In the genomic region with DNA sequence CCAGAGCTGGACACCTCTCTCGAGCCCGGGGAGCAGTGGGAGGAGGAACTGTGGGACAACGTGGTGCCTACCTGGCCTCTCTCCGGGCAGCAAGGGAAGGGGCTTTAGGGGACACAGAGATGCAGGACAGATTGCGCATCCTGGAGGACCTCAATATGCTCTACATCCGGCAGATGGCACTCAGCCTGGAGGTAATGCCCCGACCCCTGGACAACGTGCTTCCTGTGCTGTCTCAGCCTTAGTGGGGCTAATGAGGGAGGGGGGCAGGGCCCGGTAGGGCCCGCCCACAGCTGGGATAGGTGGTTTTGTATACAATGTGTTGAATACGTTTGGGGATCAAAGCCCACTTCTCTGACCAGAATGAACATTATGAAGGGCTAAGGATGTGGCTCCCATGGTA, we compare ENCODE assay signal across 8 mouse cellular contexts. TPM values are rescaled to one million over a fixed set of nuclear protein-coding genes. Genes with fewer than 3 reads are reported as not detected.
DNase-seq lines count a peak whose midpoint lies in the region; ATAC-seq lines count a peak whose summit lies in the region.

No protein-coding gene starts in this region.

- no peaks in the 10 kb centered on the region; the same call in 1 of the 2 replicates for H3K36me3 ChIP-seq in lung, embryonic 16.5 days (ENCODE audit: control insufficient read depth, insufficient read depth, low read length)
- no peaks in the 10 kb centered on the region for H3K36me3 ChIP-seq in embryonic facial prominence, embryonic 14.5 days (ENCODE audit: control insufficient read depth, insufficient read depth, low read length)
- H3K36me3 ChIP-seq in intestine, embryonic 14.5 days (ENCODE audit: control insufficient read depth, insufficient read depth, low read length), result no peaks in the 10 kb centered on the region

- ATAC-seq in lung, embryonic 16.5 days (ENCODE audit: low read depth), result peak; percentile 19; the same call in 1 of the 2 replicates
- peak; percentile 32 for ATAC-seq in embryonic facial prominence, embryonic 14.5 days (ENCODE audit: low read depth)
- ATAC-seq in intestine, embryonic 14.5 days (replicated peaks; ENCODE audit: low FRiP score, low TSS enrichment, low read depth), result peak; percentile 34; the same call in 1 of the 2 replicates
- ATAC-seq in megakaryocyte progenitor cell, adult 5-6 weeks (replicated peaks; ENCODE audit: poor library complexity), result peak; percentile 43
- ATAC-seq in inflammation-experienced regulatory T-cells, adult 6 months, result no peak

- under 1% methylated on average over 11 of the region's 11 CpGs for WGBS in lung, embryonic 16.5 days
- 2% methylated on average over 11 of the region's 11 CpGs for WGBS in embryonic facial prominence, embryonic 14.5 days
- WGBS in intestine, embryonic 14.5 days, result 0% methylated on average over 11 of the region's 11 CpGs

- peaks cover 39% of the 10 kb centered on the region for H3K4me1 ChIP-seq in lung, embryonic 16.5 days (replicated peaks; ENCODE audit: control insufficient read depth, insufficient read depth, low read length)
- H3K4me1 ChIP-seq in embryonic facial prominence, embryonic 14.5 days (ENCODE audit: control insufficient read depth, insufficient read depth, low read length), result peaks cover 48% of the 10 kb centered on the region
- peaks cover 43% of the 10 kb centered on the region for H3K4me1 ChIP-seq in intestine, embryonic 14.5 days (replicated peaks; ENCODE audit: control insufficient read depth, insufficient read depth, low read length)

- H3K27ac ChIP-seq in lung, embryonic 16.5 days (ENCODE audit: low read length), result peak overlapping the region; percentile 100
- H3K27ac ChIP-seq in embryonic facial prominence, embryonic 14.5 days (replicated peaks; ENCODE audit: low read depth, low read length), result peak overlapping the region; percentile 97
- H3K27ac ChIP-seq in intestine, embryonic 14.5 days (ENCODE audit: low read depth), result peak overlapping the region; percentile 100

- peak overlapping the region; percentile 85 for H3K4me2 ChIP-seq in lung, embryonic 16.5 days (ENCODE audit: low read depth, low read length)
- peak overlapping the region; percentile 62 for H3K4me2 ChIP-seq in embryonic facial prominence, embryonic 14.5 days (ENCODE audit: low read depth, low read length)
- peak overlapping the region; percentile 80 for H3K4me2 ChIP-seq in intestine, embryonic 14.5 days (ENCODE audit: low read length)

- peak overlapping the region; percentile 89 for H3K9ac ChIP-seq in lung, embryonic 16.5 days (ENCODE audit: low read length)
- peak overlapping the region; percentile 74 for H3K9ac ChIP-seq in embryonic facial prominence, embryonic 14.5 days (ENCODE audit: low read depth, low read length)
- H3K9ac ChIP-seq in intestine, embryonic 14.5 days (ENCODE audit: low read length), result peak overlapping the region; percentile 93

- peak overlapping the region; percentile 63 for H3K4me3 ChIP-seq in lung, embryonic 16.5 days (ENCODE audit: low read length)
- H3K4me3 ChIP-seq in embryonic facial prominence, embryonic 14.5 days (ENCODE audit: low read depth, low read length), result peak overlapping the region; percentile 45
- peak overlapping the region; percentile 64 for H3K4me3 ChIP-seq in intestine, embryonic 14.5 days (ENCODE audit: low read depth, low read length)

- no peaks in the 10 kb centered on the region for H3K9me3 ChIP-seq in lung, embryonic 16.5 days (ENCODE audit: control insufficient read depth, low read length)
- H3K9me3 ChIP-seq in embryonic facial prominence, embryonic 14.5 days (ENCODE audit: control insufficient read depth, low read length), result no peaks in the 10 kb centered on the region
- H3K9me3 ChIP-seq in intestine, embryonic 14.5 days (ENCODE audit: control insufficient read depth, low read length), result no peaks in the 10 kb centered on the region

- no peak for DNase-seq in lung, postnatal 36 days
- peak; percentile 81 for DNase-seq in embryonic facial prominence, embryonic 14.5 days (ENCODE audit: low spot score)
- no peak for DNase-seq in intestine, embryonic 14.5 days (ENCODE audit: low spot score)
- no peak for DNase-seq in cerebellum, postnatal 4 days (ENCODE audit: low spot score in 2 of 2)
- DNase-seq in gastrocnemius, adult 18-20 months (ENCODE audit: low spot score), result no peak

- H3K27me3 ChIP-seq in lung, embryonic 16.5 days (ENCODE audit: control insufficient read depth, insufficient read depth, low read depth, low read length), result no peaks in the 10 kb centered on the region
- H3K27me3 ChIP-seq in embryonic facial prominence, embryonic 14.5 days (replicated peaks; ENCODE audit: control insufficient read depth, insufficient read depth, low read length), result no peaks in the 10 kb centered on the region
- no peaks in the 10 kb centered on the region for H3K27me3 ChIP-seq in intestine, embryonic 14.5 days (replicated peaks; ENCODE audit: control insufficient read depth, insufficient read depth, low read length)

RNA-seq across cellular contexts. Expression of gene Rtkn, which starts 2.8 kb away (rescaled TPM):
- 44.4 and 47.5 TPM in 2 replicates for polyA plus RNA-seq in lung, embryonic 16.5 days (2015; fragmentation: Nextera tagmentation; extraction: Ambion mirVana)
- polyA plus RNA-seq in embryonic facial prominence, embryonic 14.5 days (2014; fragmentation: Nextera tagmentation; extraction: Ambion mirVana), result 25.8 and 30.4 TPM in 2 replicates
- 16.9 and 17.6 TPM in 2 replicates for polyA plus RNA-seq in intestine, embryonic 14.5 days (2014; fragmentation: Nextera tagmentation; extraction: Ambion mirVana)
- total RNA-seq in megakaryocyte progenitor cell, adult 5-6 weeks (2015), result 1.9 and 2.4 TPM in 2 replicates
- 2.2 and 2.4 TPM in 2 replicates for total RNA-seq in megakaryocyte progenitor cell, adult 5-6 weeks (2017)
- 1 to 10 TPM in 1 of 3 experiments, not detected in 2; 3.7 TPM for polyA plus RNA-seq in inflammation-experienced regulatory T-cells, adult 6 months (2017; shearing (Covaris generic))
- 10 to 100 TPM in 1 of 2 experiments, 1 to 10 TPM in 1; 9.3 to 11.7 TPM for total RNA-seq in gastrocnemius, adult 18-20 months (2021)

RNA-seq across cellular contexts. Expression of gene Ino80b, which starts 12.8 kb away (rescaled TPM):
- polyA plus RNA-seq in lung, embryonic 16.5 days (2015; fragmentation: Nextera tagmentation; extraction: Ambion mirVana), result 13.7 and 14.5 TPM in 2 replicates
- polyA plus RNA-seq in embryonic facial prominence, embryonic 14.5 days (2014; fragmentation: Nextera tagmentation; extraction: Ambion mirVana), result 13.6 and 14.1 TPM in 2 replicates
- 13.4 and 13.8 TPM in 2 replicates for polyA plus RNA-seq in intestine, embryonic 14.5 days (2014; fragmentation: Nextera tagmentation; extraction: Ambion mirVana)
- total RNA-seq in megakaryocyte progenitor cell, adult 5-6 weeks (2015), result 20.7 and 24.4 TPM in 2 replicates
- 35.5 and 44.4 TPM in 2 replicates for total RNA-seq in megakaryocyte progenitor cell, adult 5-6 weeks (2017)
- 1 to 10 TPM in 2 of 3 experiments, not detected in 1; 1.0 to 2.8 TPM for polyA plus RNA-seq in inflammation-experienced regulatory T-cells, adult 6 months (2017; shearing (Covaris generic))
- total RNA-seq in gastrocnemius, adult 18-20 months (2021), result 10 to 100 TPM; 15.6 to 15.7 TPM

RNA-seq across cellular contexts. Expression of gene Wbp1, which starts 16.7 kb away (rescaled TPM):
- 109 and 111 TPM in 2 replicates for polyA plus RNA-seq in lung, embryonic 16.5 days (2015; fragmentation: Nextera tagmentation; extraction: Ambion mirVana)
- polyA plus RNA-seq in embryonic facial prominence, embryonic 14.5 days (2014; fragmentation: Nextera tagmentation; extraction: Ambion mirVana), result 61.8 and 82.1 TPM in 2 replicates
- 83.8 and 91.2 TPM in 2 replicates for polyA plus RNA-seq in intestine, embryonic 14.5 days (2014; fragmentation: Nextera tagmentation; extraction: Ambion mirVana)
- 25.8 and 27.8 TPM in 2 replicates for total RNA-seq in megakaryocyte progenitor cell, adult 5-6 weeks (2015)
- 85.0 and 96.7 TPM in 2 replicates for total RNA-seq in megakaryocyte progenitor cell, adult 5-6 weeks (2017)
- polyA plus RNA-seq in inflammation-experienced regulatory T-cells, adult 6 months (2017; shearing (Covaris generic)), result 10 to 100 TPM; 25.1 to 28.9 (median 28.3) TPM
- total RNA-seq in gastrocnemius, adult 18-20 months (2021), result 10 to 100 TPM; 46.4 to 46.7 TPM

RNA-seq across cellular contexts. Expression of gene Wdr54, which starts 18.1 kb away (rescaled TPM):
- polyA plus RNA-seq in lung, embryonic 16.5 days (2015; fragmentation: Nextera tagmentation; extraction: Ambion mirVana), result 7.2 and 7.6 TPM in 2 replicates
- polyA plus RNA-seq in embryonic facial prominence, embryonic 14.5 days (2014; fragmentation: Nextera tagmentation; extraction: Ambion mirVana), result 5.8 and 7.0 TPM in 2 replicates
- polyA plus RNA-seq in intestine, embryonic 14.5 days (2014; fragmentation: Nextera tagmentation; extraction: Ambion mirVana), result 4.3 and 6.4 TPM in 2 replicates
- total RNA-seq in megakaryocyte progenitor cell, adult 5-6 weeks (2015), result 0.57 TPM in 1 of 2 replicates, not detected in the other
- total RNA-seq in megakaryocyte progenitor cell, adult 5-6 weeks (2017), result under 0.01 and 0.14 TPM in 2 replicates
- polyA plus RNA-seq in inflammation-experienced regulatory T-cells, adult 6 months (2017; shearing (Covaris generic)), result under 1 TPM in 2 of 3 experiments, not detected in 1; 0.19 to 0.48 TPM
- total RNA-seq in gastrocnemius, adult 18-20 months (2021), result 1 to 10 TPM; 1.2 to 1.9 TPM

RNA-seq across cellular contexts. Expression of gene 1700003E16Rik, which starts 18.1 kb away (rescaled TPM):
- 11.9 and 15.3 TPM in 2 replicates for polyA plus RNA-seq in lung, embryonic 16.5 days (2015; fragmentation: Nextera tagmentation; extraction: Ambion mirVana)
- polyA plus RNA-seq in embryonic facial prominence, embryonic 14.5 days (2014; fragmentation: Nextera tagmentation; extraction: Ambion mirVana), result 3.1 and 6.3 TPM in 2 replicates
- polyA plus RNA-seq in intestine, embryonic 14.5 days (2014; fragmentation: Nextera tagmentation; extraction: Ambion mirVana), result 0.47 and 0.83 TPM in 2 replicates
- total RNA-seq in megakaryocyte progenitor cell, adult 5-6 weeks (2015), result not detected in 2 replicates
- total RNA-seq in megakaryocyte progenitor cell, adult 5-6 weeks (2017), result not detected in 2 replicates
- not detected for polyA plus RNA-seq in inflammation-experienced regulatory T-cells, adult 6 months (2017; shearing (Covaris generic))
- total RNA-seq in gastrocnemius, adult 18-20 months (2021), result under 1 TPM in 1 of 2 experiments, not detected in 1; 0.14 TPM
